Comparison of ENCODE assay signal across 10 mouse cellular contexts in the genomic region with DNA sequence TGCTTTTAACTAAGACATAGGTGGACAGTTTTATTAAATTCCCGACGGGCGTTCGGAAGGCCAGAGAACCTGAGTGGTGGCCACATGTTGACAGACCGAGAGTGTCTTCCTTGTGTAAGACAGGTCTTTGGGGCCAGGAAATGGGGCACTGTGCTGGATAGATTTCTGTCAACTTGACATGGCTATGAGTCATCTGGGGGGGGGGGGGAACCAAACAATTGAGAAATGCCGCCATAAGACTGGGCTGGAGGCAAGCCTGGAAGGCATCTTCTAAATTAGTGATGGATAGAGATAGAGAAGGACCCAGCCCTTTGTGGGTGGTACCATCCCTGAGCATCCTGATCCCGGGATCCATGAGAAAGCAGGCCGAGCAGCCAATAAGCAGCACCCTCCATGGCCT. TPM values are rescaled to one million over a fixed set of nuclear protein-coding genes. Genes with fewer than 3 reads are reported as not detected.
DNase-seq lines count a peak whose midpoint lies in the region; ATAC-seq and TF ChIP-seq lines count a peak whose summit lies in the region.
"Had no signal": no experiment of that assay in that cellular context is flagged by ENCODE, and none has a peak within 500 bp of the region (broad histone marks: within the 10 kb centered on the region; RNA-seq: fewer than 3 reads in every experiment).

No protein-coding gene starts in this region.

- H3K4me3 ChIP-seq in forebrain, postnatal 0 days (ENCODE audit: low read depth, low read length) = no peak overlapping the region
- H3K4me3 ChIP-seq: limb, embryonic 15.5 days; midbrain, embryonic 10.5 days had no signal

- WGBS in forebrain, postnatal 0 days = 96% methylated on average over 8 of the region's 8 CpGs

- no peaks in the 10 kb centered on the region for H3K9me3 ChIP-seq in forebrain, postnatal 0 days (ENCODE audit: low read length)
- H3K9me3 ChIP-seq: limb, embryonic 15.5 days; midbrain, embryonic 10.5 days had no signal

- H3K27ac ChIP-seq in forebrain, postnatal 0 days (ENCODE audit: low read depth, low read length) = no peak overlapping the region
- H3K27ac ChIP-seq: limb, embryonic 15.5 days; midbrain, embryonic 10.5 days had no signal

- H3K4me2 ChIP-seq in forebrain, postnatal 0 days (ENCODE audit: low read depth) = no peak overlapping the region
- H3K4me2 ChIP-seq: limb, embryonic 15.5 days had no signal

- peak; percentile 34 for ATAC-seq in granulocyte monocyte progenitor cell, adult 5-6 weeks (replicated peaks; ENCODE audit: poor library complexity, severe bottlenecking)
- ATAC-seq in megakaryocyte, adult 5-6 weeks (ENCODE audit: poor library complexity, severe bottlenecking) = peak; percentile 22
- no peak for ATAC-seq in forebrain, postnatal 0 days

- peak; percentile 14 for DNase-seq in thymus, postnatal 14 days
- DNase-seq in thymus, postnatal 10 days (ENCODE audit: low spot score in 2 of 2) = no peak
- no peak for DNase-seq in cerebellum, adult 11 months
- no peak for DNase-seq in forebrain, postnatal 0 days
- no peak for DNase-seq in frontal cortex, adult 2 months (ENCODE audit: extremely low spot score in 1 of 2, low spot score in 1 of 2)
- DNase-seq: cerebellum, adult 11-12 months had no signal

- H3K4me1 ChIP-seq in forebrain, postnatal 0 days (ENCODE audit: insufficient read depth) = no peaks in the 10 kb centered on the region
- H3K4me1 ChIP-seq: limb, embryonic 15.5 days; midbrain, embryonic 10.5 days had no signal

- H3K27me3 ChIP-seq in forebrain, postnatal 0 days (ENCODE audit: insufficient read depth, low read length) = no peaks in the 10 kb centered on the region
- H3K27me3 ChIP-seq: limb, embryonic 15.5 days had no signal

- no peaks in the 10 kb centered on the region for H3K36me3 ChIP-seq in forebrain, postnatal 0 days (ENCODE audit: insufficient read depth)
- H3K36me3 ChIP-seq: limb, embryonic 15.5 days; midbrain, embryonic 10.5 days had no signal

- no peak overlapping the region for H3K9ac ChIP-seq in forebrain, postnatal 0 days
- H3K9ac ChIP-seq: limb, embryonic 15.5 days had no signal

- TF ChIP-seq CTCF in forebrain, postnatal 0 days (IDR thresholded peaks at IDR 0.05; ENCODE audit: low read depth) = no peak

RNA-seq across cellular contexts. Expression of a gene that starts 15.7 kb away (rescaled TPM):
- 2,018 and 2,531 TPM in 2 replicates for total RNA-seq in granulocyte monocyte progenitor cell, adult 5-6 weeks (2014; fragmentation: Nextera tagmentation)
- total RNA-seq in granulocyte monocyte progenitor cell, adult 5-6 weeks (2017) = 2,281 and 2,967 TPM in 2 replicates
- total RNA-seq in megakaryocyte, adult 5-6 weeks (2015) = 646 and 668 TPM in 2 replicates
- 492 and 500 TPM in 2 replicates for total RNA-seq in megakaryocyte, adult 5-6 weeks (2017)
- 12.8 and 17.4 TPM in 2 replicates for total RNA-seq in forebrain, postnatal 0 days (2014; rRNA removed)
- polyA plus RNA-seq in forebrain, postnatal 0 days (2015; fragmentation: Nextera tagmentation; extraction: Ambion mirVana) = 19.8 and 19.9 TPM in 2 replicates
- polyA plus RNA-seq in frontal cortex, adult 2 months (2012; rRNA removed) = 15.3 and 18.9 TPM in 2 replicates

RNA-seq across cellular contexts. Expression of a gene that starts 35.3 kb away (rescaled TPM):
- total RNA-seq in granulocyte monocyte progenitor cell, adult 5-6 weeks (2014; fragmentation: Nextera tagmentation) = 16.6 and 27.9 TPM in 2 replicates
- 16.4 and 16.9 TPM in 2 replicates for total RNA-seq in granulocyte monocyte progenitor cell, adult 5-6 weeks (2017)
- 23.3 and 23.6 TPM in 2 replicates for total RNA-seq in megakaryocyte, adult 5-6 weeks (2015)
- total RNA-seq in megakaryocyte, adult 5-6 weeks (2017) = 18.1 and 19.9 TPM in 2 replicates
- 95.5 and 100 TPM in 2 replicates for total RNA-seq in forebrain, postnatal 0 days (2014; rRNA removed)
- polyA plus RNA-seq in forebrain, postnatal 0 days (2015; fragmentation: Nextera tagmentation; extraction: Ambion mirVana) = 67.8 and 78.9 TPM in 2 replicates
- 127 and 132 TPM in 2 replicates for polyA plus RNA-seq in frontal cortex, adult 2 months (2012; rRNA removed)

RNA-seq across cellular contexts. Expression of a gene that starts 56.3 kb away (rescaled TPM):
- 59.0 and 64.1 TPM in 2 replicates for total RNA-seq in granulocyte monocyte progenitor cell, adult 5-6 weeks (2014; fragmentation: Nextera tagmentation)
- total RNA-seq in granulocyte monocyte progenitor cell, adult 5-6 weeks (2017) = 69.8 and 92.6 TPM in 2 replicates
- total RNA-seq in megakaryocyte, adult 5-6 weeks (2015) = 101 and 124 TPM in 2 replicates
- 124 and 146 TPM in 2 replicates for total RNA-seq in megakaryocyte, adult 5-6 weeks (2017)
- total RNA-seq in forebrain, postnatal 0 days (2014; rRNA removed) = 40.2 and 45.7 TPM in 2 replicates
- 43.1 and 52.1 TPM in 2 replicates for polyA plus RNA-seq in forebrain, postnatal 0 days (2015; fragmentation: Nextera tagmentation; extraction: Ambion mirVana)
- polyA plus RNA-seq in frontal cortex, adult 2 months (2012; rRNA removed) = 37.0 and 41.5 TPM in 2 replicates

RNA-seq across cellular contexts. Expression of a gene that starts 59.2 kb away (rescaled TPM):
- 103 and 110 TPM in 2 replicates for total RNA-seq in granulocyte monocyte progenitor cell, adult 5-6 weeks (2014; fragmentation: Nextera tagmentation)
- 167 and 199 TPM in 2 replicates for total RNA-seq in granulocyte monocyte progenitor cell, adult 5-6 weeks (2017)
- total RNA-seq in megakaryocyte, adult 5-6 weeks (2015) = 36.2 and 38.4 TPM in 2 replicates
- 59.8 and 61.7 TPM in 2 replicates for total RNA-seq in megakaryocyte, adult 5-6 weeks (2017)
- 24.2 and 30.7 TPM in 2 replicates for total RNA-seq in forebrain, postnatal 0 days (2014; rRNA removed)
- 10.4 and 11.1 TPM in 2 replicates for polyA plus RNA-seq in forebrain, postnatal 0 days (2015; fragmentation: Nextera tagmentation; extraction: Ambion mirVana)
- polyA plus RNA-seq in frontal cortex, adult 2 months (2012; rRNA removed) = 17.3 and 20.8 TPM in 2 replicates

Comparison
In these comparisons a context has a peak if more than half of its experiments do, and no peak if none do; other contexts are left out.
1. RNA of a gene that starts 15.7 kb away (total RNA-seq): 2,018 to 2,967 TPM in granulocyte monocyte progenitor cell, adult 5-6 weeks and 492 to 668 TPM in megakaryocyte, adult 5-6 weeks; 12.8 to 17.4 TPM in forebrain, postnatal 0 days; every median in the first group is over 10 times any median in the second.